Mouse (Mus musculus) brain, adult 2 months (tissue): ENCODE results near the gene Ntrk1.

Experiments
- DNase-seq: peaks from one replicate; pipeline ENCODE4 v3.0.0; 2011; ENCODE audit warnings: low read depth, low spot score

Gene Ntrk1

DNA sequence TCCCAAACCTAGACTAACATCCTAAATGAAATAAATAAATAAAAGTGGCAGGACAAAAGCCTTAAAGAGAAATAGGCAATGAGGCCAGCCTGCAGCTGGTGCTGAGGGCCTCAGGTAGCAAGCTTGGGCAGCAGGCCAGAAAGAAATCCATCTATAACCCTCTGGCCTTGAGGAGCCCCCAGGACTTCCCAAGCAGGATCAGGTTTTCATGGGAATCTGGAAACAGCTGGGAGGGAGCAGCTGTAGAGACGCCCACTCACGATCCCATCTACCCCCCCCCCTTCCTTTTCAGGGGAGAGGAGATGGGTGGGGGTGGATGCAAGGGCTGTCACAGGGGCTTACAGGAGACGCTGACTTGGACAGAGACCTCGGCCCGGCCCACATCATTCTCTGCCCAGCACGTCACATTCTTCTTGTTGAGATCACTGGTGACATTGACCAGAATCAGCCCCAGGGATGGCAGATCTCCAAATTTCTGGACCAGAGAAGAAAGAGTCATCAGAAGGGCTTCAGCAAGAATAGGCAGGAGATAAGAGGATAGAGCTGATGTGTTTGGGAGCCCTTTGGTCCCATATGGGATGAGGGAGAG, 9.2 kb downstream of the Ntrk1 start:
- no peak for DNase-seq

DNA sequence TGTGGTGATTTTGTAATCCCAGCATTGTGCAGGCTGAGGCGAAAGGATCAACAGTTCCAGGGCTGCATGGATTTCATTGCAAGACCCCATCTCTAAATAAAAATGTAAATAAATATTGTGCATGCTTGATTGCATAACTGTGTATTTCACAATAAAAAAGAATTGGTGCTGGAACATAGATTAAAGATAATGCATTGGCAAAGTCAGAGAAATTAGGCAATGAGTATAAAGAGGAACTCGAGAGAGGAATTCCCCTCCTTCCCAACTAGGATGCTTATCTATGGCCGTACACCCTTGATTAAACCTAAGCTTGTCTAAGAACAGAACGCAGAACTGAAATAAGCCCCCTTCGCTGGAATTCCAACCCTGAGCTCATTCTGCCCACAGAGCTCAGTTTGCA, 9.8 kb downstream of the Ntrk1 start:
- no peak for DNase-seq

- no peak for DNase-seq
Measured at GRCm38 (mm10) chr3:87783282-87784023, 11.5 kb downstream of the Ntrk1 start.

DNA sequence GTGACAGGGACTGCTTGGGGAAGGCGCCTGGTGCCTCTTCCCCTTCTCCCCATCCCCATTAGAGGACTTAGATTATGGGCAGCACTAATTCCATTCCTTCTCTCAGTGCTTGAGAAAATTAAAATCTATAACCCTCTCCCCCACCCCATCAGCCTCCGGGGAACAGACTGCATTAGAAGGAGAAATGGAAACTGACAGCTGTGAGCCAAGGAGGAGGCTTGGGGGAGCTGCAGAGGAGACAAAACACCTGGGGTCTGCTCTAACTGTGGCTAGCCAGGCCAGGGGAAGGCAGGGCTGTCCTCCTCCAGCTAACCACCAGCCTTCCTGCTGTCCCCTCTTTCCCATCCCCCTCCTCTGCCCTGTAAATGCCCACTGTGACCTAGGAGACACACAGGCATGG, 15.9 kb downstream of the Ntrk1 start:
- DNase-seq = no peak

GRCm38 (mm10) chr3:87778283-87778682, 16.7 kb downstream of the Ntrk1 start:
- peak; percentile 21 for DNase-seq

- DNase-seq = no peak
Measured at GRCm38 (mm10) chr3:87771088-87771487, 23.9 kb downstream of the Ntrk1 start.

- DNase-seq = peak; percentile 65
Measured at GRCm38 (mm10) chr3:87770280-87770679, 24.7 kb downstream of the Ntrk1 start.

- no peak for DNase-seq
Measured at GRCm38 (mm10) chr3:87769506-87769905, 25.5 kb downstream of the Ntrk1 start.

- DNase-seq = peak; percentile 13
Measured at GRCm38 (mm10) chr3:87768844-87769243, 26.1 kb downstream of the Ntrk1 start.

DNA sequence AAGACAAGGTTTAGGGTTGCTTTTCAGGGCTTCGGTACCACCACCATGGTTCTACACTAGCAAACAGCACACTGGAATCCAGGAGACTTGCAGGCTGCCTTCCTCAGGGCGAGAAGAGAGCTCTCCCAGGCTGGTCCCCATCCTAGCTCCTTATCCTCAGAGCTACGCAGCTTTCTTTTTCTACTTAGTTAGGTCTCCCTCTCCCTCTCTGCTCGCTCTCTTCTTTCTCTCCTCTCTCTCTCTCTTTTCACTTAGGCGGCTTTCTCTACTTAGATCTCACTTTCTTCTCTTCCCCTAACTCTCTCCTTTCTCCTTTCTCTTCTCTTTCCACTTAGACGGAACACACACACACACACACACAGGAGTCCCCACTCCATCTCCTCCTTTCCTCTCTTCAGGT, 26.5 kb downstream of the Ntrk1 start:
- DNase-seq = no peak

- no peak for DNase-seq
Measured at GRCm38 (mm10) chr3:87767764-87768163, 27.2 kb downstream of the Ntrk1 start.

- DNase-seq = no peak
Measured at GRCm38 (mm10) chr3:87766284-87766667, 28.7 kb downstream of the Ntrk1 start.

- no peak for DNase-seq
Measured at GRCm38 (mm10) chr3:87765631-87766283, 29.2 kb downstream of the Ntrk1 start.

GRCm38 (mm10) chr3:87765091-87765490, 29.9 kb downstream of the Ntrk1 start:
- no peak for DNase-seq

DNA sequence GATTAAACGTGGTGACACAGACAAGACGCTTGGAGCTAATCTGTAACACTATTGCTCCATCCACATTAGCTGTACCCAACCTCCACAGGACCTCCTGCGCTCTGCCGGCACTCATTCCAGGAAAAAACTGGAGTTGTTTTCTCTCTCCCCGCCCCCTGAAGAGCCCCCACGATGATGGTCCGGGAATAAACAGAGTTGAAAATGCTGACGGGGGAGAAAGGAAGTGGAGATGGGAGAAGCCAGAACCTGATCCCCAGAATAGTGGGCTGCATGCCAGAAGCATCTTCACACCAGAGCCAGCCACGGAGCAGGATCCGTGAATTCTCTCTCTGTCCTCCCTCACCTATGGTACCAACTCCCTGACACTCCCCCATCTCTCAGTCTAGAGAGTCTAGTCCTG, 30.5 kb downstream of the Ntrk1 start:
- peak; percentile 13 for DNase-seq

- DNase-seq = peak; percentile 82
Measured at GRCm38 (mm10) chr3:87763683-87764289, 31.2 kb downstream of the Ntrk1 start.

GRCm38 (mm10) chr3:87763202-87763601, 31.8 kb downstream of the Ntrk1 start:
- DNase-seq = no peak

GRCm38 (mm10) chr3:87761408-87762375, 33.3 kb downstream of the Ntrk1 start:
- no peak for DNase-seq

DNA sequence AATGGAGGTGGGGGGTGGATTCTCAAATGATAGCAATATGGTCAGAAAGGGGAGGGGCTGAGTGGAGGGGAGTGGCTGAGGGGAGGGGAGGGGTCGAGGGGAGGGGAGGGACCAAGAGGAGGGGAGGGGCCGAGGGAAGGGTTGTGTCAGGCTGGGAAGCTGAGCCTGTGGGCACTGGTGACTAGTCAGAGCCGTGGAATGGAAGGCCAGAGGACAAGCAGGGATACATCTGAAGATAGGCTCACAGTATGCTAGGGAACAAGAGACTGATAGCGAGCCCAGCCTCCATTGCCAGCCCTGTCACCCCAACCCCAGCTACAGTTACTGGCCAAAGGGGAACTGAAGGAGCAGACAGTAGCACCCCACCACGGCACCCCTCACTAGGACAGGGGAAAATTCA, 36.3 kb downstream of the Ntrk1 start:
- DNase-seq = no peak

DNA sequence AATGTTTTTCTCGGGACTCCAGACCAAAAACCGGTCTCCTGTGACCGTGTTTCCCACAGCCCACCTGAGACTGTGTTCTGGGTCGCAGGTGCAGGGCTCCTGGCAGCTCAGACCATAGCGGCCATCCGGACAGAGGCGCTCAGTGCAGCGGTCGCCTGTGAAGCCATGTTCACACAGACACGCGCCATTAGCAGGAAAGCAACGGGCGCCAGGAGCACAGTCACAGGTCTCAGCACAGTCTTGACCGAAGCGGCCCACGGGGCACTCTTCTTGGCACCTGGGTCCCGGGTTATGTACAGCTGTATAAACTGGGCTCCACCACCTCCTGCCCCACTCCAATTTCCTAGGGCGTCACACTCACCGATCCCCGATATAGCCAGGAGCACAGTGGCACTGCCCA, 38.5 kb downstream of the Ntrk1 start:
- no peak for DNase-seq

DNA sequence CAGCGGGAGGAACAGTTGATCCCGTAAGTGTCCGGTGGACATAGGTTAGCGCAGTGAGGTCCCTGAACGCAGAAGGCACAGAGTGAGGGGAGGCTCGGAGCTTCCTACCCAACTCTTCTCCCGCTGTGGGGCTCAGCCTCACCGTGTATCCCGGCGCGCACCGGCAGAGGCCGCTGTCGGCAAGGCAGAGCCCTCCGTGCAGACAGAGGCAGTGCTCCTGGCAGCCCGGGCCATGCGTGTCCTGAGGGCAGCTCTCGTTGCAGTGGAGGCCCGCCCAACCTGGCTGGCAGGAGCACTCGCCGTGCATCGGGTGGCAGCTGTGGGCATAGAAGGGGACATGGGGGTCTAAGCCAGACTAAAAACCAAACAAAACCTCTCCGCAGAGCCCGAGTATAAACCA, 39.0 kb downstream of the Ntrk1 start:
- peak; percentile 74 for DNase-seq
